Mouse (Mus musculus) testis, adult 2 months (tissue): ENCODE data around the gene Rpl18. TPM values are rescaled to one million over a fixed set of nuclear protein-coding genes. Genes with fewer than 3 reads are reported as not detected.

Experiments used
- H3K27ac ChIP-seq: fragments of 200-500 bp; 2 replicates; pipeline ENCODE4 v1.5.1; 2012; ENCODE audit warnings: low read depth, low read length; ENCODE audit not compliant: control insufficient read depth, insufficient read depth
- H3K27me3 ChIP-seq: fragments of 200-500 bp; 2 replicates; pipeline ENCODE4 v1.6.1; 2012; ENCODE audit warnings: mild to moderate bottlenecking, low read length, moderate library complexity; ENCODE audit not compliant: control insufficient read depth, insufficient read depth
- H3K36me3 ChIP-seq: fragments of 200-500 bp; 2 replicates; pipeline ENCODE4 v1.6.1; 2012; ENCODE audit warnings: mild to moderate bottlenecking, low read length; ENCODE audit not compliant: control insufficient read depth, insufficient read depth
- H3K4me1 ChIP-seq: fragments of 200-500 bp; 2 replicates; pipeline ENCODE4 v1.6.1; 2012; ENCODE audit warnings: low read length; ENCODE audit not compliant: control insufficient read depth, insufficient read depth
- H3K4me3 ChIP-seq: fragments of 200-500 bp; 2 replicates; pipeline ENCODE4 v1.5.1; 2012; ENCODE audit warnings: low read depth, mild to moderate bottlenecking, low read length, moderate library complexity, mixed read lengths; ENCODE audit not compliant: control insufficient read depth
- CTCF ChIP-seq: fragments of 200-500 bp; IDR thresholded peaks from 2 replicates; pipeline ENCODE4 v1.5.1; 2012; ENCODE audit warnings: low read depth, mild to moderate bottlenecking, inconsistent platforms, low read length, moderate library complexity; ENCODE audit not compliant: control insufficient read depth, insufficient read depth, insufficient replicate concordance
- POLR2A ChIP-seq: fragments of 200-500 bp; IDR thresholded peaks from 2 replicates; pipeline ENCODE4 v1.6.1; 2012; ENCODE audit warnings: low read depth, mild to moderate bottlenecking, inconsistent platforms, low read length, moderate library complexity; ENCODE audit not compliant: control insufficient read depth
- polyA plus RNA-seq: library from polyadenylated mRNA; depleted of rRNA; stranded (reverse); fragments of >200 nt; gene quantifications from 2 replicates; pipeline ENCODE4 v1.2.3, GENCODE M21; 2012

The Rpl18 gene
- polyA plus RNA-seq, 1 experiment, result 517 TPM

- peaks cover 8% of the 10 kb centered on the region for H3K4me1 ChIP-seq
- H3K27me3 ChIP-seq, result no peaks in the 10 kb centered on the region
- no peak for TF ChIP-seq CTCF
- no peak overlapping the region for H3K27ac ChIP-seq
- H3K36me3 ChIP-seq, result no peaks in the 10 kb centered on the region
- no peak overlapping the region for H3K4me3 ChIP-seq
Measured at GRCm38 (mm10) chr7:45721234-45721571, 5.9 kb downstream of the Rpl18 start.

- Histone ChIP-seq H3K36me3 (no peaks in the 10 kb centered on the region), H3K4me3 (peak overlapping the region; percentile 80), H3K27ac (no peak overlapping the region)
Measured at GRCm38 (mm10) chr7:45721642-45722347, 6.5 kb downstream of the Rpl18 start.

GRCm38 (mm10) chr7:45722348-45722713, 7.1 kb downstream of the Rpl18 start:
- TF ChIP-seq POLR2A, result no peak; the same call in 1 of the 2 replicates
- no peak for TF ChIP-seq CTCF
- Histone ChIP-seq H3K4me1 (peaks cover 6% of the 10 kb centered on the region), H3K27me3 (no peaks in the 10 kb centered on the region), H3K4me3 (peak overlapping the region; percentile 80), H3K27ac (no peak overlapping the region), H3K36me3 (no peaks in the 10 kb centered on the region)

More at GRCm38 (mm10) chr7:45721642-45722347, 6.5 kb downstream of the Rpl18 start:
- TF ChIP-seq CTCF, result no peak
- TF ChIP-seq POLR2A, result no peak
- Histone ChIP-seq H3K27me3 (no peaks in the 10 kb centered on the region), H3K4me1 (peaks cover 8% of the 10 kb centered on the region)

- TF ChIP-seq CTCF (no peak), POLR2A (no peak)
- Histone ChIP-seq H3K4me1 (peaks cover 6% of the 10 kb centered on the region), H3K36me3 (no peaks in the 10 kb centered on the region), H3K4me3 (peak overlapping the region; percentile 80), H3K27me3 (no peaks in the 10 kb centered on the region), H3K27ac (no peak overlapping the region)
Measured at GRCm38 (mm10) chr7:45723301-45723700, 8.0 kb downstream of the Rpl18 start.

GRCm38 (mm10) chr7:45723781-45724180, 8.5 kb downstream of the Rpl18 start:
- Histone ChIP-seq H3K36me3 (no peaks in the 10 kb centered on the region), H3K27me3 (no peaks in the 10 kb centered on the region), H3K27ac (no peak overlapping the region), H3K4me1 (peaks cover 6% of the 10 kb centered on the region), H3K4me3 (peak overlapping the region; percentile 80)
- no peak for TF ChIP-seq POLR2A

GRCm38 (mm10) chr7:45725151-45725550, 9.9 kb downstream of the Rpl18 start:
- no peak for TF ChIP-seq CTCF
- TF ChIP-seq POLR2A, result no peak
- Histone ChIP-seq H3K36me3 (no peaks in the 10 kb centered on the region), H3K4me1 (peaks cover 3% of the 10 kb centered on the region), H3K4me3 (peak overlapping the region; percentile 80), H3K27me3 (no peaks in the 10 kb centered on the region), H3K27ac (peak overlapping the region; percentile 51)

- Histone ChIP-seq H3K27me3 (no peaks in the 10 kb centered on the region), H3K36me3 (no peaks in the 10 kb centered on the region), H3K27ac (peak within 1 kb of the TSS; percentile 51), H3K4me3 (peak within 1 kb of the TSS; percentile 80), H3K4me1 (peaks cover 3% of the 10 kb centered on the region)
- TF ChIP-seq CTCF (no peak), POLR2A (peak; percentile 79; the same call in 1 of the 2 replicates)
Measured at GRCm38 (mm10) chr7:45725713-45726112, 10.5 kb downstream of the Rpl18 start, which contains the start of gene Spaca4. TSS of gene Spaca4 (minus strand) at chr7:45725813.
